Mouse (Mus musculus) neural tube, embryonic 12.5 days (tissue): ENCODE results near the gene Bola3. TPM values are rescaled to one million over a fixed set of nuclear protein-coding genes. Genes with fewer than 3 reads are reported as not detected.
"Not testable (repeated sequence)": the region's sequence is repeated elsewhere in the genome, so short reads cannot be mapped to it uniquely, and the experiment has no call there.

ENCODE experiments used
- ATAC-seq: fragments of 200-750 bp; cut with Nextera tagmentation; 2 replicates; pipeline ENCODE4 v1.8.0; 2017; ENCODE audit warnings: low read depth, mild to moderate bottlenecking, moderate TSS enrichment, moderate library complexity; ENCODE audit not compliant: low FRiP score
- H3K27ac ChIP-seq: fragments of 300-500 bp; sonication (generic); 2 replicates; pipeline ENCODE4 v1.5.1; 2016
- H3K27me3 ChIP-seq: fragments of 300-500 bp; sonication (generic); replicated peaks from 2 replicates; pipeline ENCODE4 v1.6.1; 2016; ENCODE audit warnings: mild to moderate bottlenecking
- H3K36me3 ChIP-seq: fragments of 300-500 bp; sonication (generic); 2 replicates; pipeline ENCODE4 v1.6.1; 2016; ENCODE audit warnings: mild to moderate bottlenecking
- H3K4me1 ChIP-seq: fragments of 300-500 bp; sonication (generic); 2 replicates; pipeline ENCODE4 v1.6.1; 2016
- H3K4me2 ChIP-seq: fragments of 300-500 bp; sonication (generic); replicated peaks from 2 replicates; pipeline ENCODE4 v1.6.1; 2016; ENCODE audit warnings: mild to moderate bottlenecking
- H3K4me3 ChIP-seq: fragments of 300-500 bp; sonication (generic); 2 replicates; pipeline ENCODE4 v1.5.1; 2016
- H3K9ac ChIP-seq: fragments of 300-500 bp; sonication (generic); 2 replicates; pipeline ENCODE4 v1.6.1; 2016; ENCODE audit warnings: mild to moderate bottlenecking
- H3K9me3 ChIP-seq: fragments of 300-500 bp; sonication (generic); 2 replicates; pipeline ENCODE4 v1.6.1; 2016; ENCODE audit warnings: mild to moderate bottlenecking
- WGBS: fragments of 180-500 bp; shearing (Covaris S2); methylation state at CpG from one replicate; pipeline ENCODE4 v1.1.7; 2016; 5-methylcytosine and 5-hydroxymethylcytosine counted together
- polyA plus RNA-seq: library from polyadenylated mRNA; unstranded; fragments of >200 nt; fragmentation: Nextera tagmentation; extraction: Ambion mirVana; gene quantifications from 2 replicates; pipeline ENCODE4 v1.2.1, GENCODE M21; 2016

The Bola3 gene
- polyA plus RNA-seq, 1 experiment from 2014 or later, result 92.1 TPM

DNA sequence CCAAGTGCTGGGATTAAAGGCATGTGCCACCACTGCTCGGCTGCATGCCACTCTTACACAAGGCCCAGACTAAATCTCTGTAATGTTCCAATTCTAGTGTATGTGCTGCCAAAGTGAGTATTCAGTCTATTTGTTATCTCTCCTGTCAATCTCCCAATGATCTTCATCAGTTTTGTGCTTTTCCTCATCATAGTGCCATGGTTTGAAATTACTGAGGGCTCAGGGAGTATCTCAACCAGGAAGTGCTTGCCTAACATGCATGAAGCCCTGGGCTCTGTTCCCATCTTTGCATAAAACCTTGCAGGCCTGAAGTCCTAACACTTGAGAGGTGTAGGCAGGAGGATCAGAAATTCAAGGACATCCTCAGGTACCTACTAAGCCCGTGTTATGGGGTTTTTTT, 26.2 kb upstream of the Bola3 start:
- 62% methylated on average over 2 of the region's 2 CpGs for WGBS
- H3K4me1 ChIP-seq, result peaks cover 11% of the 10 kb centered on the region
- no peak overlapping the region for H3K4me3 ChIP-seq
- H3K4me2 ChIP-seq, result no peak overlapping the region
- no peaks in the 10 kb centered on the region for H3K36me3 ChIP-seq
- no peak for ATAC-seq
- no peak overlapping the region for H3K9ac ChIP-seq
- no peaks in the 10 kb centered on the region for H3K9me3 ChIP-seq
- no peak overlapping the region for H3K27ac ChIP-seq
- H3K27me3 ChIP-seq, result no peaks in the 10 kb centered on the region

DNA sequence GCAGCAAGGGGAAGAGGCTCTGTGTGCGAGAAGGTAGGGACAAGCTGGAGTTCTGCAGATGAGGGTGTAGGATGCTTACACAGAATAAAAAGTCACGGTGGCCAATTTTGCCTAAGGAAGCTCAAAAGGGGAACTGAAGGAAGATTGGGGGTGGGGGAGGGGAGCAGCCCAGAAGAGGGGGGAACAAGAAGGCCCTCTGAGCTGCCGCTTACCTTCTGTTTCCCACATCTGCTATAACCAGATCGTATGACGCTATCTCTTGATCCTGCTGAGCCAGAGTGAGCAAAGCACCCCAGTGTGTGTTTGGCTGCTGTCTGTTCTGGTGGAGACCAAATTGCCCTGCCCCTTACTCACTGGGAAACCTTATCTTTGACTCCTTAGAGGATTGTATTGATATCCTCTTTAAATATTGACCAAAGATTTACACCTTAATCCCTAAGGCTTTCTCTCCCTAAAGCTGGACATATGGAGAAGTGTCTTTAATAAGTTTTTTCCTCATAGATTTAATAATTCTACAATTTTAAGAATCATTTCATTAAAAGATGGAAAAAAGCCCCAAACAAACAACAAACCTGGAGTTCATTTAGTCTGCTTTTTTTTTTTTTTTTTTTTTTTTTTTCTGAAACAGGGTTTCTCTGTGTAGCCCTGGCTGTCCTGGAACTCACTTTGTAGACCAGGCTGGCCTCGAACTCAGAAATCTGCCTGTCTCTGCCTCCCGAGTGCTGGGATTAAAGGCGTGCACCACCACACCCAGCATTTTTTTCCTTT, 25.1 kb upstream of the Bola3 start:
- H3K36me3 ChIP-seq, result no peaks in the 10 kb centered on the region
- no peak overlapping the region for H3K4me2 ChIP-seq
- no peak for ATAC-seq
- H3K9ac ChIP-seq, result no peak overlapping the region
- no peaks in the 10 kb centered on the region for H3K27me3 ChIP-seq
- H3K27ac ChIP-seq, result no peak overlapping the region
- H3K4me1 ChIP-seq, result peaks cover 11% of the 10 kb centered on the region
- WGBS, result 67% methylated on average over 8 of the region's 8 CpGs
- no peaks in the 10 kb centered on the region for H3K9me3 ChIP-seq
- H3K4me3 ChIP-seq, result no peak overlapping the region

DNA sequence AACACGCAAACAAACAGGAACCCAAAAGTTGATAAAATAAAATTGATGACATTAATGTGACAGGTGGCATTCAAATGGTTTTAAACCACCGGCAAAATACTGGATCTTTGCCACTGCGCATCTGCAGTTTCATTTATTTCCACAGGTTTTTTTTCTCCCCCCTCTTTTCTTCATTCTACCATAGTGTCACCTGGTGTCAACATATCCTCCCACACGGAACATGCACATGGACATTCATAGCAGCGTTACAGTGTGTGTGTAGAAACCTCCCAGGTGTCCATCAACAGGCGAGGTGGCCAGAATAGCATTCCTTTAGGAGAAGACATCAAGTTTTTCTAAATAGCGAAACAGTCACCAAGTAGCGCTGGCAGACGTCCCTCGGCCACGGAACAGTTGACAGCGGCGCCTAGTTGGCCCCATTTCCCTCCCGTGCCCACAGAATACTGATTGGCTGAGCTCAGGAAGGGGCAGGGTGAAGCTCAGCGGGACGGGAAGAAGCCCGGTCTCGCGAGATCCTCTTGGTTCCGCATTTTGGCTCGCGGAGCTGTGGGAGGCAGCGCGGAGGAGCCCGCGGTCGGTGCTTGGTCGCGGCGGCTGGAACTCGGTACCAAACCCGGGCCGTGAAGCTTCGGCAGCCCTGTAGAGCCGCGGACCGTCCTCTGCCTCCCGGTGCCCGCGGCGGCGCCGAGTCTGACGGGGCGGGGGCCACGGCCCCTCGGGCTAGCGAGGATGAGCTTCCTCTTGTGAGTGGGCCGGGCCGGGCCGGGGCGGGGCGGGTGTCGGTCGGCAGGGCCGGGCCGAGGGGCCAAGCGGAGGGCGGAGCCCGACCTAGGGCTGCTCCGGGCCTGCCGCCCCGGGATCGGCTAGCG, 23.2 kb upstream of the Bola3 start, which contains the start of the genes Mthfd2 and Mob1a:
TSS of gene Mthfd2 (minus strand) at position 384 of the 869 bp plus-strand sequence.
TSS of gene Mob1a (plus strand) at position 492 of the 869 bp plus-strand sequence.
- peak; percentile 98 for ATAC-seq
- peak within 1 kb of the TSS; percentile 82 for H3K4me3 ChIP-seq
- peak within 1 kb of the TSS; percentile 83 for H3K4me2 ChIP-seq
- H3K9me3 ChIP-seq, result no peaks in the 10 kb centered on the region
- H3K27ac ChIP-seq, result peak within 1 kb of the TSS; percentile 88
- peak within 1 kb of the TSS; percentile 96 for H3K9ac ChIP-seq
- peaks cover 11% of the 10 kb centered on the region for H3K4me1 ChIP-seq
- H3K36me3 ChIP-seq, result peaks cover 7% of the 10 kb centered on the region
- H3K27me3 ChIP-seq, result no peaks in the 10 kb centered on the region
- WGBS, result 1% methylated on average over 65 of the region's 65 CpGs

- peak overlapping the region; percentile 88; the same call in 1 of the 2 replicates for H3K27ac ChIP-seq
- WGBS, result 10% methylated on average over 6 of the region's 6 CpGs
- H3K27me3 ChIP-seq, result no peaks in the 10 kb centered on the region
- peak overlapping the region; percentile 82 for H3K4me3 ChIP-seq
- no peaks in the 10 kb centered on the region for H3K9me3 ChIP-seq
- peaks cover 11% of the 10 kb centered on the region for H3K4me1 ChIP-seq
- ATAC-seq, result no peak
- peaks cover 12% of the 10 kb centered on the region for H3K36me3 ChIP-seq
- H3K4me2 ChIP-seq, result peak overlapping the region; percentile 83
- peak overlapping the region; percentile 96 for H3K9ac ChIP-seq
Measured at GRCm38 (mm10) chr6:83326394-83326736, 22.6 kb upstream of the Bola3 start.

- Histone ChIP-seq H3K9ac (peak overlapping the region; percentile 96), H3K4me3 (peak overlapping the region; percentile 82), H3K36me3 (peaks cover 16% of the 10 kb centered on the region), H3K27ac (no peak overlapping the region), H3K9me3 (no peaks in the 10 kb centered on the region), H3K27me3 (no peaks in the 10 kb centered on the region), H3K4me1 (peaks cover 11% of the 10 kb centered on the region), H3K4me2 (peak overlapping the region; percentile 83)
- 72% methylated on average over 6 of the region's 6 CpGs for WGBS
- no peak for ATAC-seq
Measured at GRCm38 (mm10) chr6:83326761-83327160, 22.2 kb upstream of the Bola3 start.

DNA sequence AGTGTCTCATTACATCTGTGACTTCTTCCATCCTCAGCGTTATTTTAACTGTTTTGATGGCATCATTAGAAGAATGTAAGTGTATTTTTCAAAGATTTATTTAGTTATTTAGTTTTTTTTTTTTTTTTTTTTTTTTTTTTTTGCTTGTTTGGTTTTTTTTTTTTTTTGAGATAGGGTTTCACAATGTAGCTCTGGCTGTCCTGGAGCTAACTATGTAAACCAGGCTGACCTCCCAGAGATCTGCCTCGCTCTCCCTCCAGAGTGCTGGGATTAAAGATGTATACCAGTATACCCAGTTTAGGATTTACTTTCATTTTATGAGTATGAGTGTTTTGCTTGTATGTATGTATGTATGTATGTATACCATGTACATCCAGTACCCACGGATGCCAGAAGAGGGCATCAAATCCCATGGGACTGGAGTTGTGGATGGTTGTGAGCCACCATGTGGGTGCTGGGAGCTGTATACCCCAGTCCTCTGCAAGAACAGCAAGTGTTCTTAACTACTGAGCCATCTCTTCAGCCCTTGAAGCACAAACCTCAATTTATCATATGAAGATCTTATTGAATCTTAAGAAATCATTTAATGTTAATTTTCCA, 21.3 kb upstream of the Bola3 start:
- Histone ChIP-seq H3K4me3 (no peak overlapping the region), H3K4me1 (peaks cover 11% of the 10 kb centered on the region), H3K27me3 (no peaks in the 10 kb centered on the region), H3K27ac (no peak overlapping the region), H3K36me3 (peaks cover 24% of the 10 kb centered on the region), H3K9me3 (no peaks in the 10 kb centered on the region), H3K9ac (no peak overlapping the region), H3K4me2 (no peak overlapping the region)
- no peak for ATAC-seq
- 94% methylated on average over 3 of the region's 3 CpGs for WGBS

DNA sequence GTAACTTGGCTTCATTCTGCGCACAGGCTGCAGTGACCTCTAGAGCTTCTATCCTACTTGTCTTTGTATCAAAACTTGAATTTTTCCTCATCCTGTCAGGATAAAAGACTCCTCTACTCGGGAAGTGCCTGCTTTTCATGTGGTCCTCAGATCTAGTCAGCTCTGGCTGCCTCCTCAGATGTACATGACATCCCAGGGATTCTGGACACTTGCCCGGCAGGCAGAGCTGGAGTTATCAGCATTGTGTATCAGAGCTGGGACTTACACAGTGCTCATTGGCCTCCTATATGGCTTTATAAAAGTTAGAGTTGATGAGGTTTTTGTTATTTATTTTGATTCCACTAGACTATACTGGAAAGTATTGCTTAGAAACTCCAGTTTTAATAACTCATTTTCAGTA, 7.6 kb upstream of the Bola3 start:
- no peaks in the 10 kb centered on the region for H3K27me3 ChIP-seq
- peaks cover 52% of the 10 kb centered on the region for H3K36me3 ChIP-seq
- no peak overlapping the region for H3K4me3 ChIP-seq
- H3K9ac ChIP-seq, result no peak overlapping the region
- no peaks in the 10 kb centered on the region for H3K4me1 ChIP-seq
- no peak for ATAC-seq
- 88% methylated on average over 3 of the region's 3 CpGs for WGBS
- H3K9me3 ChIP-seq, result no peaks in the 10 kb centered on the region
- no peak overlapping the region for H3K4me2 ChIP-seq
- H3K27ac ChIP-seq, result no peak overlapping the region

GRCm38 (mm10) chr6:83342957-83343356, 6.0 kb upstream of the Bola3 start:
- WGBS, result 90% methylated on average over 2 of the region's 2 CpGs
- Histone ChIP-seq H3K36me3 (peaks cover 47% of the 10 kb centered on the region), H3K4me2 (no peak overlapping the region), H3K4me3 (no peak overlapping the region), H3K9me3 (no peaks in the 10 kb centered on the region), H3K9ac (no peak overlapping the region), H3K27ac (no peak overlapping the region), H3K4me1 (no peaks in the 10 kb centered on the region), H3K27me3 (no peaks in the 10 kb centered on the region)
- no peak for ATAC-seq

DNA sequence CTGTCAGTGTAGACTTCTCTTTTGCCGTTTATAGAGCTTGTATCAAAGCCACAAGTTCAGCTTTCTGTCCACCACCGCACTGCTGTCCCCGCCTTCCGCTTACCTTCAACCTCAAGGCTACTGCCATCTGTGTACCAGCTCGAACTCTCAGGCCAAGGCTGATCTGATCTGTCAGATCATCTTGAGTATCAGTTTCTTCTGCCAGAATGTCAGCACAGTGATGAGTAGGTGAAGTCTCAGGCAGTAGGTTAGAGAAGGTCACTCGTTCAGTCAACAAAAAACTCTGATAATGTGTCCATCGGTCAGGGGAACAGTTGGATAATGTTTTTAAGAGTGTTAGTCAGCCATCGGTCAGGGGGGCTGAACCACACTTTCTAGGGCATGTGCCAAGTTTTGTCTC, 3.7 kb upstream of the Bola3 start:
- H3K4me1 ChIP-seq, result peaks cover 11% of the 10 kb centered on the region
- H3K36me3 ChIP-seq, result peaks cover 27% of the 10 kb centered on the region
- not testable (repeated sequence) for H3K4me2 ChIP-seq, H3K9ac ChIP-seq, H3K27ac ChIP-seq, ATAC-seq, H3K4me3 ChIP-seq, H3K27me3 ChIP-seq, H3K9me3 ChIP-seq
- 93% methylated on average over 8 of the region's 8 CpGs for WGBS

DNA sequence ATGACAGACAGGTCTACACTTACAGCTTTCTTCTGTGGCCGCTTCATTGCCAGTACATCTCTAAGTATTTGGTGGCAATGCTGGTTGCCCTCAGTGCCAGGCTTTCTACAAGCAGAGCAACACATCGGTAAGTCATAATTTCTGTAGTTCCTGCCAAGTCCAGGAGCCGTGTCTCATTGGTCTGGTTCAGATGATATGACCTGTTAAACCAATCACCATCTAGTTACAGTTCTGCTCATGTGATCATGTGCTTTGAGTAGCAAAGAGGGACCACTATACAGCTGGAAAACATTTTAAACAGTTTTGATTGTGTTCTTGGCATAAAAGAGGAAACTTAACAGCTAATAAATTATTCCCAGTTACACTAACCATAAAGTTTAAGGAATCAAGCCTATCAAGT, 1.0 kb upstream of the Bola3 start:
- no peak for ATAC-seq
- 89% methylated on average over 3 of the region's 3 CpGs for WGBS

DNA sequence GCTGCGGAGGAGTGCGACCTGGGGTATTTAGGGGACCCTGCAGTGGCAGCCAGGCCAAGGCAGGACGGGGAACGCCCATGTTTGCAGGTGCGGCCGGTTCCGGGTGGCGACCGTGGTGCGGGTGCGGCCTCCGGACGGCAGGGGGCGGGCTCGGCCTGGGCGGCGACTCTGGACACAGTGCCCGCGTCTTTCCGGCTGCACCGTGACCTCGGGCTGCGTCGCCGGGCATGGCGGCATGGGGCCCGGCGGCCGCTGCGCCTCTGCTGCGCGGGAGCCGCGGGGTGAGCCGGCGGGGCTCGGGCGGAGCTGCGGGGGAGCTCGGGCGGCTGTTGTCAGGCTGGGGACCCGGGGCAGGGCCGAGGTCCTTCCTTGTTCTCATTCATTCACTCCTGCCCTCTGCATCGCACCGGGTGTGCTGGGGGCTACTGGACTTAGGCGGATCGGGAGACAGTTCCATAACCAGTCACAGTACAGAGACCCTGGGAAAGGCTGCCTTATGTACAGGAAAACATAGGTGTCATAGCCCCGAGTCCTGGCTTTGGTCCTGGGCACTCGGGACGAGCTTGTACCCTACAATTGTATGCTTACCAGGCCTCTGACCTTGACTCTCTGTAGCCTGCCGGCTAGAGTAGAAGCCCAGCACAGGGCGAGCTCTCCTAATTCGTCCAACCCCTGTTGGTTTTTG, 469 bp downstream of the Bola3 start:
- ATAC-seq, result peak; percentile 96
- no peaks in the 10 kb centered on the region for H3K9me3 ChIP-seq
- H3K4me2 ChIP-seq, result peak overlapping the region; percentile 84
- peaks cover 14% of the 10 kb centered on the region; the same call in 1 of the 2 replicates for H3K36me3 ChIP-seq
- peak overlapping the region; percentile 92 for H3K9ac ChIP-seq
- no peak overlapping the region for H3K27ac ChIP-seq
- peak overlapping the region; percentile 82 for H3K4me3 ChIP-seq
- H3K27me3 ChIP-seq, result no peaks in the 10 kb centered on the region
- H3K4me1 ChIP-seq, result peaks cover 13% of the 10 kb centered on the region
- WGBS, result under 1% methylated on average over 51 of the region's 53 CpGs

More for the DNA sequence above, 1.0 kb upstream of the Bola3 start:
- H3K4me3 ChIP-seq, result no peak overlapping the region
- H3K4me1 ChIP-seq, result peaks cover 13% of the 10 kb centered on the region
- H3K9ac ChIP-seq, result no peak overlapping the region
- peaks cover 4% of the 10 kb centered on the region for H3K36me3 ChIP-seq
- no peaks in the 10 kb centered on the region for H3K27me3 ChIP-seq
- H3K9me3 ChIP-seq, result no peaks in the 10 kb centered on the region
- no peak overlapping the region for H3K27ac ChIP-seq
- H3K4me2 ChIP-seq, result no peak overlapping the region
